Mouse (Mus musculus): Measurements from ENCODE around the gene Tanc2. TPM values are rescaled to one million over a fixed set of nuclear protein-coding genes. Genes with fewer than 3 reads are reported as not detected.

Tanc2 gene
- polyA plus RNA-seq, 1 experiment from 2014 or later: 12.2 TPM

- Histone ChIP-seq H3K9ac (replicated peaks; ENCODE audit: low read depth, low read length) (no peak overlapping the region), H3K36me3 (ENCODE audit: control insufficient read depth, insufficient read depth, low read length) (no peaks in the 10 kb centered on the region), H3K4me1 (ENCODE audit: control insufficient read depth, insufficient read depth, low read length) (0 out of 2 replicates have a peak, but pooled peaks cover 2% of the 10 kb centered on the region), H3K4me3 (ENCODE audit: low read depth, low read length) (no peak overlapping the region), H3K4me2 (replicated peaks; ENCODE audit: low read depth, low read length) (no peak overlapping the region), H3K27me3 (ENCODE audit: control insufficient read depth, insufficient read depth, low read length) (no peaks in the 10 kb centered on the region), H3K9me3 (ENCODE audit: control insufficient read depth, low read depth, low read length) (no peaks in the 10 kb centered on the region), H3K27ac (ENCODE audit: low read length) (no peak overlapping the region)
- WGBS: 60% methylated on average over 8 of the region's 8 CpGs
- no peak for ATAC-seq (ENCODE audit: insufficient number of reproducible peaks, insufficient read depth, low FRiP score, low read depth)
Observed at GRCm38 (mm10) chr11:105557285-105557684, 32.5 kb upstream of the Tanc2 start.

GRCm38 (mm10) chr11:105558091-105558490 is 31.7 kb upstream of the Tanc2 start:
- no peak overlapping the region for H3K9ac ChIP-seq (replicated peaks; ENCODE audit: low read depth, low read length)
- ATAC-seq (ENCODE audit: insufficient number of reproducible peaks, insufficient read depth, low FRiP score, low read depth): no peak
- H3K36me3 ChIP-seq (ENCODE audit: control insufficient read depth, insufficient read depth, low read length): no peaks in the 10 kb centered on the region
- H3K9me3 ChIP-seq (ENCODE audit: control insufficient read depth, low read depth, low read length): no peaks in the 10 kb centered on the region
- no peak overlapping the region for H3K4me2 ChIP-seq (replicated peaks; ENCODE audit: low read depth, low read length)
- H3K4me3 ChIP-seq (ENCODE audit: low read depth, low read length): no peak overlapping the region
- no peaks in the 10 kb centered on the region for H3K27me3 ChIP-seq (ENCODE audit: control insufficient read depth, insufficient read depth, low read length)
- H3K27ac ChIP-seq (ENCODE audit: low read length): no peak overlapping the region
- H3K4me1 ChIP-seq (ENCODE audit: control insufficient read depth, insufficient read depth, low read length): no peaks in the 10 kb centered on the region

- H3K9ac ChIP-seq (replicated peaks; ENCODE audit: low read depth, low read length): no peak overlapping the region
- no peak overlapping the region for H3K4me3 ChIP-seq (ENCODE audit: low read depth, low read length)
- ATAC-seq (ENCODE audit: insufficient number of reproducible peaks, insufficient read depth, low FRiP score, low read depth): no peak
- no peaks in the 10 kb centered on the region for H3K4me1 ChIP-seq (ENCODE audit: control insufficient read depth, insufficient read depth, low read length)
- no peak overlapping the region for H3K4me2 ChIP-seq (replicated peaks; ENCODE audit: low read depth, low read length)
- no peaks in the 10 kb centered on the region for H3K36me3 ChIP-seq (ENCODE audit: control insufficient read depth, insufficient read depth, low read length)
- no peak overlapping the region for H3K27ac ChIP-seq (ENCODE audit: low read length)
- 75% methylated on average over 6 of the region's 6 CpGs for WGBS
- no peaks in the 10 kb centered on the region for H3K9me3 ChIP-seq (ENCODE audit: control insufficient read depth, low read depth, low read length)
- H3K27me3 ChIP-seq (ENCODE audit: control insufficient read depth, insufficient read depth, low read length): no peaks in the 10 kb centered on the region
Observed at GRCm38 (mm10) chr11:105558803-105559505, 30.8 kb upstream of the Tanc2 start.

- Histone ChIP-seq H3K27me3 (ENCODE audit: control insufficient read depth, insufficient read depth, low read length) (no peaks in the 10 kb centered on the region), H3K4me1 (ENCODE audit: control insufficient read depth, insufficient read depth, low read length) (0 out of 2 replicates have a peak, but pooled peaks cover 5% of the 10 kb centered on the region), H3K36me3 (ENCODE audit: control insufficient read depth, insufficient read depth, low read length) (no peaks in the 10 kb centered on the region), H3K27ac (ENCODE audit: low read length) (no peak overlapping the region), H3K4me3 (ENCODE audit: low read depth, low read length) (no peak overlapping the region), H3K9ac (replicated peaks; ENCODE audit: low read depth, low read length) (no peak overlapping the region), H3K4me2 (replicated peaks; ENCODE audit: low read depth, low read length) (no peak overlapping the region), H3K9me3 (ENCODE audit: control insufficient read depth, low read depth, low read length) (no peaks in the 10 kb centered on the region)
- ATAC-seq (ENCODE audit: insufficient number of reproducible peaks, insufficient read depth, low FRiP score, low read depth): no peak
- 84% methylated on average over 3 of the region's 3 CpGs for WGBS
Observed at GRCm38 (mm10) chr11:105563546-105563945, 26.2 kb upstream of the Tanc2 start.

GRCm38 (mm10) chr11:105567221-105567641 is 22.6 kb upstream of the Tanc2 start:
- no peak overlapping the region for H3K9ac ChIP-seq (replicated peaks; ENCODE audit: low read depth, low read length)
- H3K36me3 ChIP-seq (ENCODE audit: control insufficient read depth, insufficient read depth, low read length): no peaks in the 10 kb centered on the region
- no peak for ATAC-seq (ENCODE audit: insufficient number of reproducible peaks, insufficient read depth, low FRiP score, low read depth)
- no peaks in the 10 kb centered on the region for H3K27me3 ChIP-seq (ENCODE audit: control insufficient read depth, insufficient read depth, low read length)
- H3K4me2 ChIP-seq (replicated peaks; ENCODE audit: low read depth, low read length): no peak overlapping the region
- no peak overlapping the region for H3K27ac ChIP-seq (ENCODE audit: low read length)
- H3K4me1 ChIP-seq (ENCODE audit: control insufficient read depth, insufficient read depth, low read length): 0 out of 2 replicates have a peak, but pooled peaks cover 5% of the 10 kb centered on the region
- H3K4me3 ChIP-seq (ENCODE audit: low read depth, low read length): no peak overlapping the region
- 36% methylated on average over 1 of the region's 1 CpGs for WGBS
- no peaks in the 10 kb centered on the region for H3K9me3 ChIP-seq (ENCODE audit: control insufficient read depth, low read depth, low read length)

- no peaks in the 10 kb centered on the region for H3K27me3 ChIP-seq (ENCODE audit: control insufficient read depth, insufficient read depth, low read length)
- H3K4me2 ChIP-seq (replicated peaks; ENCODE audit: low read depth, low read length): no peak overlapping the region
- no peak overlapping the region for H3K4me3 ChIP-seq (ENCODE audit: low read depth, low read length)
- 35% methylated on average over 8 of the region's 8 CpGs for WGBS
- ATAC-seq (ENCODE audit: insufficient number of reproducible peaks, insufficient read depth, low FRiP score, low read depth): no peak
- H3K9ac ChIP-seq (replicated peaks; ENCODE audit: low read depth, low read length): no peak overlapping the region
- no peak overlapping the region for H3K27ac ChIP-seq (ENCODE audit: low read length)
- H3K4me1 ChIP-seq (ENCODE audit: control insufficient read depth, insufficient read depth, low read length): 0 out of 2 replicates have a peak, but pooled peaks cover 5% of the 10 kb centered on the region
- no peaks in the 10 kb centered on the region for H3K9me3 ChIP-seq (ENCODE audit: control insufficient read depth, low read depth, low read length)
- H3K36me3 ChIP-seq (ENCODE audit: control insufficient read depth, insufficient read depth, low read length): no peaks in the 10 kb centered on the region
Observed at GRCm38 (mm10) chr11:105571996-105572395, 17.8 kb upstream of the Tanc2 start.

GRCm38 (mm10) chr11:105574241-105574640 is 15.5 kb upstream of the Tanc2 start:
- no peak for ATAC-seq (ENCODE audit: insufficient number of reproducible peaks, insufficient read depth, low FRiP score, low read depth)
- Histone ChIP-seq H3K4me3 (ENCODE audit: low read depth, low read length) (no peak overlapping the region), H3K9me3 (ENCODE audit: control insufficient read depth, low read depth, low read length) (no peaks in the 10 kb centered on the region), H3K4me2 (replicated peaks; ENCODE audit: low read depth, low read length) (no peak overlapping the region), H3K4me1 (ENCODE audit: control insufficient read depth, insufficient read depth, low read length) (no peaks in the 10 kb centered on the region), H3K36me3 (ENCODE audit: control insufficient read depth, insufficient read depth, low read length) (no peaks in the 10 kb centered on the region), H3K27me3 (ENCODE audit: control insufficient read depth, insufficient read depth, low read length) (no peaks in the 10 kb centered on the region), H3K9ac (replicated peaks; ENCODE audit: low read depth, low read length) (no peak overlapping the region), H3K27ac (ENCODE audit: low read length) (no peak overlapping the region)
- 64% methylated on average over 7 of the region's 7 CpGs for WGBS

- Histone ChIP-seq H3K36me3 (ENCODE audit: control insufficient read depth, insufficient read depth, low read length) (no peaks in the 10 kb centered on the region), H3K9ac (replicated peaks; ENCODE audit: low read depth, low read length) (no peak overlapping the region), H3K9me3 (ENCODE audit: control insufficient read depth, low read depth, low read length) (no peaks in the 10 kb centered on the region; the same call in 1 of the 2 replicates), H3K27ac (ENCODE audit: low read length) (no peak overlapping the region), H3K4me1 (ENCODE audit: control insufficient read depth, insufficient read depth, low read length) (no peaks in the 10 kb centered on the region), H3K27me3 (ENCODE audit: control insufficient read depth, insufficient read depth, low read length) (no peaks in the 10 kb centered on the region), H3K4me3 (ENCODE audit: low read depth, low read length) (no peak overlapping the region), H3K4me2 (replicated peaks; ENCODE audit: low read depth, low read length) (no peak overlapping the region)
- ATAC-seq (ENCODE audit: insufficient number of reproducible peaks, insufficient read depth, low FRiP score, low read depth): no peak
Observed at GRCm38 (mm10) chr11:105577211-105577610, 12.6 kb upstream of the Tanc2 start.

- ATAC-seq (ENCODE audit: insufficient number of reproducible peaks, insufficient read depth, low FRiP score, low read depth): no peak
- Histone ChIP-seq H3K9me3 (ENCODE audit: control insufficient read depth, low read depth, low read length) (no peaks in the 10 kb centered on the region; the same call in 1 of the 2 replicates), H3K4me3 (ENCODE audit: low read depth, low read length) (no peak overlapping the region), H3K9ac (replicated peaks; ENCODE audit: low read depth, low read length) (no peak overlapping the region), H3K4me1 (ENCODE audit: control insufficient read depth, insufficient read depth, low read length) (no peaks in the 10 kb centered on the region), H3K27ac (ENCODE audit: low read length) (no peak overlapping the region), H3K27me3 (ENCODE audit: control insufficient read depth, insufficient read depth, low read length) (no peaks in the 10 kb centered on the region), H3K4me2 (replicated peaks; ENCODE audit: low read depth, low read length) (no peak overlapping the region), H3K36me3 (ENCODE audit: control insufficient read depth, insufficient read depth, low read length) (no peaks in the 10 kb centered on the region)
- WGBS: 86% methylated on average over 3 of the region's 3 CpGs
Observed at GRCm38 (mm10) chr11:105582020-105582419, 7.8 kb upstream of the Tanc2 start.

Measured in stomach, embryonic 14.5 days (tissue).